Mouse (Mus musculus) induced T-regulatory cell, adult 2 months (primary cell): ENCODE data around the gene Opcml.

Experiments
- DNase-seq: peaks from one replicate; pipeline ENCODE4 v3.0.0-alpha.2; 2012; ENCODE audit warnings: low read depth

Gene Opcml

DNA sequence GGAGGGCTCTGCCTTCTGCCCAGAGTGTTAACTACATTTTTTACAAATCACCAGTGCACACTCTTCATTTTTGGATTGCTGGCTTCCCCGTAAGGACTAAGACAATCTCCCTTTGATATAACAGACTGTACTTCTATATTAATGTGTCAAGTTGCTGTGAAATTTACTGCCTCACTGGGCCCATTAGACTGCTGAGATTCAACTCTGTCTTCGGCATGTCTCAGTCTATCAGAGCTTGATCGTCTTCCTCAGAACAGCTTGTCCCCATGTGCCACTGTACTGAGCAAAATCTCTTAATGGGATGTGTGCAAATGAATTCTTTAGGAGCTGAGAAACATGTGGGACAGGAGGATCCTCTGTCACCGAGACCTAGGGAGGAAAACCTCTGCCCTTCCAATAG lies 970.9 kb downstream of the Opcml start:
- DNase-seq = no peak

- DNase-seq = no peak
Observed at GRCm38 (mm10) chr9:28764149-28764548, 973.6 kb downstream of the Opcml start.

DNA sequence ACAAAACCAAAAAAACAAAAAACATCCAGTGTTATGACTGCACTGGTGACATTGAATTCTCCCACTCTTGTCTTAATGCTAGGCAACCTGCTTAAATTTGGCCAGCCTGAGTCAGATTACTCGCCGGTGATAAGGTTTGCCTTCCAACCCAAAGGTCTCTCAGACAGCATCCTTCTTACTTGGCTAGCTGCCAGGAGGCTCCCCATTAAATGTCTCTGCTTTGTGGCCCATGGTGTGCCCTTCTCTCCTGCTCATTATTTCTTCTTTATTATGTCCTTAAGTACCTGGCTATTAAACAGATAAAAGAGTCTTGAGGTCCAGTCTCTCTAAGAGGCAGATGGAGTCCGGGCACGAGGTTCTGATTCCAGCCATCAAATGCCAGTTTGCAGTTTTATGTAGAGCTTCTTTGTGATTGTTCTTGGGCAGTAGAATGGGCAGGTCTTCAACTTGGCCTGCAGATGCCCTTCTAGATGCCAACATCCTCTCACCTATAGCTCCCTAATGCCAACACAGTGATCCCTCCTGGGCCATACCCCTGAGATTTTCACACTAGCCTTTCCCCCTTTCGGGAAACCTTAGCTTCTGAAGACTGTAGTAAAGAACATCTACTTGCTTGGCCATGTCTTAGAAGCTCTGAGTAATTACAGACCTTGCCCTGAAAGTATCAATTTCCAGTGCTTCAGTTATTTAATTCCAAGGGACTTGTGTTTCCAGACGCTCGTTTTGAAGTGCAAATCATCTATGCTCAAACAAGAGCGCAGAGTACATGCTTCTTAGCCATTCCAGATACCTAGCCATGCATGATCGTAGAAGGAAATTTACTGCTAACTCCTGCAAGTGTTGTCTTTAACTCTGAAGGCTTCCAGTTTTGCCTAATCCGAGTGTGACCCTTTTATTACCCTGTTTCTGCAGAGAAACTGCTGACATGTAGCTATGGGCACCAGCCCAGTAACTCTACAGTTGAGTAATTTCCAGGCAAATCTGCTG lies 986.2 kb downstream of the Opcml start:
- no peak for DNase-seq

GRCm38 (mm10) chr9:28783834-28784233 lies 993.3 kb downstream of the Opcml start:
- no peak for DNase-seq

DNA sequence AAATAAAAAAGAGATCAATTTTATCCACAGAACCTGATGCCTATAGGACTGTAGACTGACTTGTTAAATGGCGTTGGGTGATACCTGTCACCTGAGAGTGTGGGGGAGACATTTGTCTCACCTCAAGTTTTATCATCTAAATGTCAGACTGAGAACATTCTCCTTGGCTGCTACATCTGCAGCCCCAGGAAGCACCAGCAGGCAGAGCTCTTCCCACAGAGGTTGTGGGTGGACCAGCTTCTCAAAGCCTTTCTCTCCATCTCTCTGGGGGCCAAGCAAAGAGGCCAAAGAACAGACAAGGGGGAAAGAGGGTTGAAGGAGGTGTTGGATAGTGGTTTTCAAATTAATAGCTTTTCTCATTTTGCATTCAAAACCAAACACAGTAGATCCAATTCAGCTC lies 998.9 kb downstream of the Opcml start:
- no peak for DNase-seq

DNA sequence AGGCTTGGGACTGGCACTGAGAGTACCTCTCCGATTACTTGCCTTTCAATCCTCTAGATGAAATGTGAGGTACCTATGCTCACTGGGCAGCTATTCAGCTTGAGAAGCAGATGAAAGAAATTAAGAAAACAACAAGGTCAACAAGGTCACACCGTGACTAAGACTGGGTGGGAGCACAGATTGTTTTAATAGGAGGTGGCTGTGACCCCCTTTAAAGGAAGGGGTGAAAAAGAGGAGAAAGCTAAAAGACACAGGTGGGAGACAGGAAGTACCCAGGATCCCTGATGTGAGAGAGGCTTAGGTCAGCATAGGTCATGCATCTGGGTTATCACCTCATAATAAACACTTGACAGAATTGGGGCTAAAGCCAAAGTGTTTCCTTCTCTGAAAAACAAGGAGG lies 1009.5 kb downstream of the Opcml start:
- no peak for DNase-seq

- no peak for DNase-seq
Observed at GRCm38 (mm10) chr9:28806666-28807065, 1016.1 kb downstream of the Opcml start.

- no peak for DNase-seq
Observed at GRCm38 (mm10) chr9:28822060-28822459, 1031.5 kb downstream of the Opcml start.

DNA sequence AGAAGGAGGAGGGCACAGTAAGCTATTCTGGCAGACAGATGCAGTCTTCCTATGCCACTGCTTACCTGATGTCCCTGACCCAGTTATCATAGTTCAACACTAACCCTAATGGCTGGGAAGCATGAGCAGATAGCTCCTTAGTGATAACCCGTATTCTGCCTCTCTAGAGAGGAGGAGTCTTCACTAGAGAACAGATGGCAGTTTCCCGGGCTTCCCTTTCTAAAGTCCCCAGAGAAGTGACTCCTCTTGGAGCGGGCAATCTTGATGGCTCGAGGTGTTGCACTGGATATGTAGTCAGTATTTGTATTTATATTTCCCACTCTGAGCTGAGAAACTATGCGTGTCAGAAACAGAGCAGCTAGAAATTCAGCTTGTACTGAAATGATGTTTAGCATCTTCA lies 1031.9 kb downstream of the Opcml start:
- DNase-seq = no peak

GRCm38 (mm10) chr9:28825821-28826220 lies 1035.2 kb downstream of the Opcml start:
- no peak for DNase-seq

- no peak for DNase-seq
Observed at GRCm38 (mm10) chr9:28845961-28846570, 1055.5 kb downstream of the Opcml start.

DNA sequence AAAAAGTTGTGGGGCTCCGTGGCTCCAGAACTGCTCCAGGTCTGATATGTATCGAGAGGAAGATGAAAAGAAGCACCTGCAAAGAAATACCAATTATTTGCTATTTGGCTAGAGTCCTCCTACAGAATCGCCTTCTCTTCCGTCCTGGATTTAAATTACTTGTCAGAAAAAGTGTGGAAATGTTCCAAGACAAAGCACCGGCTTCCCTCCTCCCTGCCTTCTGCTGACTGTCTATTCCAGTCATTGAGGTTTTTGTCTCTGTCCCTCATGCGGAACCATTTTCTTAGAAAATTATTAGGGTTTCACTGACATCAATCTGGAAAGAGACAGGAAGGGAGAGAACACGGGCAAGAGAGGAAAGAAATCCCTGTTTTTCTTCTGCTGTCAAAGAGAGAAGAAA lies 1065.3 kb downstream of the Opcml start:
- no peak for DNase-seq

- DNase-seq = no peak
Observed at GRCm38 (mm10) chr9:28861983-28862382, 1071.4 kb downstream of the Opcml start.

DNA sequence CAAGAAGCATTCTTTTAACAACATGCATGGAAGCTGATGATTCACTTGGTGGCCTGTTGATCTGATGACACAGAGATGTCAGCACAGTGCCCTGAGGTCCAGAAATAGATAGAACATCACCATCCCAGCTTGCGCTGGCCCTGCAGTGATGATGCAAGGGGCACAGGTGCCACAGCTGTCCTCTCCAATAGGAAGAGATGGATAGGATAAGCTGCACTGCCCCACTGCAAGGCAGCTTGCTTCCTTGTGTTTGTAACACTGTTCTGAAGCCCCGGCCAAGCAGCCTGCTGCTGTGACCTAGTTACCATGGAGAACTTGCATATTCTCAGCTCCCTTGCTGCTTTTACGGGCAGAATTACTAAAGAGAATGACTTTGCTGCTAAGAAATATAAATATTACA lies 1076.7 kb downstream of the Opcml start:
- DNase-seq = no peak

- no peak for DNase-seq
Observed at GRCm38 (mm10) chr9:28870478-28870877, 1079.9 kb downstream of the Opcml start.

GRCm38 (mm10) chr9:28882566-28882965 lies 1092.0 kb downstream of the Opcml start:
- no peak for DNase-seq

- DNase-seq = no peak
Observed at GRCm38 (mm10) chr9:28891611-28892010, 1101.0 kb downstream of the Opcml start.

DNA sequence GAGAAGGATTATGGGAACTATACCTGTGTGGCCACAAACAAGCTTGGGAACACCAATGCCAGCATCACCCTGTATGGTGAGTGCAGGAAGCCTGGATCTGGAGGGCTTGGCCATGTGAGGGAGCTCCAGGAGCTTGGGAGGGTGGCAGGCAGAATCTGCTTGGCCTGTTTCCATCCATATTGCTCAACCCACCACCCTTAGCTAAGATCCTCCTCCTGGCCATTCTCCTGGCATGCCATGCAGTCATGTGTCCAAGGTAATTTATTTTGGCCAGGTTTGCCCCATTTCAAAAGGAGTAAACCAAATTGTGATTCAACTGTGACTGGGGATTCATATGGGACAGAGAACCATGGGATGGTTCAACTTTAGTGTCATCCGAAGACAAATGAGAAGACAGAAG lies 1112.7 kb downstream of the Opcml start:
- DNase-seq = no peak

DNA sequence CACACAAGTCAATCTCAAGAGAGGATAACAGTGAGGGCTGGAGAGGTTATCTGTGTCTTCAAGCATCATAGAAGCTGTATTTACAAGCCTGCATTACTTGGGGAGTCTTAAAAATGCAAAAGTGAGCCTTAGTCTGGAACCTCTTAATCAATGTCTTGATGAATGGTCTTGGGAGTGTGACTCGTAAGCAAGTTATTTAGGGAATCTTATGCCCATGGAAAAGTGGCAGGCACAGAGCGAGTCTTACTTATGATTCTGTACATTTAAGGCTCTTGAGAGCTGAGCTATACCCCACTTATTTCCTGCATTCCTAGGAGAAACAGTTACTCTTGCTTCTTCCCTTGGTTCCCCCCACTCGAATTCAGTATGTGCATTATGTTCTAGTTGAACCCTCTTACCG lies 1119.2 kb downstream of the Opcml start:
- DNase-seq = no peak

DNA sequence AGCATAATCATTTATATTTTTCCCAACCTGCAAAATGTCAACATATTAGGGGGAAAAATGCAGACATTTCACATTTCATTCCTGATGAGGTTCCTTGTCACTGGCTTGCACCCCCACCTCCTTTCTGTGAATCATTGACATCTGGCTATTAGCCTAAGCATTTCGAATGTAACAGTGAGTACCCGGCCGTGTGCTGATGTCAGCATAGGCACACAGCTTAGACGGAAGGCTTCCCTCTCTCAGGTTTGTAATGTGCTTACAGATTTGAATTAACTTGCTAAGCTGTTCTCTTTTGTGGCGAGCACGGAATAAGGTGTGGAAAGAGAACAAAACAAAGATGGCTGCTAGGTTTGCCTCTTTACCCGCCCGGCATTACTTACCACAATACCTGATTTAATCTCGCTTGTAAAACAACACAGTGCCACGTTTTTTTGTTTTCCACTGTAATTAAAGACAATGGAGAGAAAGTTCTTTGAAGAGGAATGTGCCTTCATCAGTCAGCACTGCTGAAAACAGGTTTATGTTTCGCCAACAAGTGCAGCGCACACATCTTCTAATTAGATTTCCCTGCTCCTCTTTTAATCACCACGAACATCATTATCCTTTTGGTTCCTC lies 1121.1 kb downstream of the Opcml start:
- no peak for DNase-seq

DNA sequence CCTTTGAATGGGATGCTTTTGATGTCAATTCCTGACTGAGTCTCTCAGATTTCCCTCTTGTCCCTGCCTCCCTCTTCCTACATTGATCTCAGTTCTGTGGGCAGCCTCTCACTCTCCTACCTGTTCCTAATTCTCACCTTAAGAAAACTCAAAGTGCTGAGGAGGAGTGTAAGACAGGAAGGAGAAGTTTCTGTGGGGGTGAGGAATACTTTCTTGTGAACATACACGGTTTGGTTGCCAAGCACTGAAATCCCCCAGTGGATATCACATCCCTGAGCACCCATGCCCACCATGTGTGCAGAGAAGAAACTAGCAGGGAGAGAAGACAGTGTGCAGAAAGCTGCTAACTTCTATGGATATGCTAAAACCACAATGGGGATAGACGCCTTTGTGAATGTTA lies 1141.5 kb downstream of the Opcml start:
- no peak for DNase-seq

GRCm38 (mm10) chr9:28937163-28937562 lies 1146.6 kb downstream of the Opcml start:
- DNase-seq = no peak

- DNase-seq = no peak
Observed at GRCm38 (mm10) chr9:28937980-28938379, 1147.4 kb downstream of the Opcml start.
